Mouse (Mus musculus) lung, postnatal 0 days (tissue): ENCODE results near the gene Slc23a2.

Source experiments
- CTCF ChIP-seq: IDR thresholded peaks from 2 replicates; pipeline ENCODE4 v1.5.1; 2016; ENCODE audit warnings: antibody characterized with exemption, mild to moderate bottlenecking
- EP300 ChIP-seq: IDR thresholded peaks from 2 replicates; pipeline ENCODE4 v1.6.1; 2016; ENCODE audit warnings: antibody characterized with exemption, mild to moderate bottlenecking, control low read depth

DNA sequence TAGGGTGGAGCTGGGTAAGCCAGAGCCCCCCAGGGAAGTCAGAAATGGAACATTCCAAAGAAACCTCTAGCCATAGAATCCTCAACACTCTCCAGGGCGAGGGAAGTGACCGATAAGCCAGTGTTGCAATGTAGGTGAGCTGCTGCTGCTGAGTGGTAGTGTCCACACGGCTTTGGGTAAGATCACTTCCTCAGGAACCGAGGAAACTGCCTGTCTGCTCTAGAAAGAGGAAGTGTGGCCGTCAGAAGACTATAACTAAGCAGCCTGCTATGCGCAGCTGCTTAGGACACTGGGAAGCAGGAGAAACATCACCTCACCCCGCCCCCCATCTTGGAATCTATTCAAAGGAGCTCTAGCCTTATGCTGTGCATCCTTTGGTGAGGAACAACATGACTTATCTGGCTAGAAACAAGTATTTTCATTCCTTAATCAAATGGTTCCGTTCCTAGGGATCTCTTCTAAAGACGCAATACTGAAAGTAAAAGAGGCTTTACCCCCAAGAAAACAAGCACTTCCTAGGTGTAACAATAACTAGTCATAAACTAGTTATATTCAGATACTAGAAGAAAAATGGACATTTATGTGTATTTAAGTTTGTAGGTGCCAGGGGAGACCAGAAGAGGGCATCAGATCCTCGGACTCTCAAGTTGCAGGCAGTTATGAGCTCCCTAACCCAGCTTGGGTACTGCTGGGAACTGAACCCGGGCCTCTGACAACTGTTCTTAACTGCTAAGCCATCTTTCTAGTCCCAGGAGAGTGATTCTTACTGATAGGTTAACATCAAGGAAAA is 50.3 kb downstream of the Slc23a2 start:
- TF ChIP-seq EP300 = 0 out of 2 replicates have a peak, but pooled peaks have one; percentile 11
- no peak for TF ChIP-seq CTCF
